ENCODE assay signal across 1 mouse cellular context in genomic region chr4:10914766-10915165, GRCm38 (mm10).
TF ChIP-seq lines count a peak whose summit lies in the region.

No protein-coding gene starts in this region.

TF ChIP-seq in MEL, 35 proteins besides CTCF, POLR2A, EP300 and RAD21 (continued from another document):
- TF ChIP-seq SMC3 (IDR thresholded peaks at IDR 0.05; ENCODE audit: low read depth, low read length) (peak; percentile 12), MAX (IDR thresholded peaks at IDR 0.05; ENCODE audit: low read length) (peak; percentile 46; the same call in 1 of the 2 replicates)
TF ChIP-seq in MEL: peak in this region for 13.
